Mouse (Mus musculus): ENCODE data around the gene Ppil6.

The Ppil6 gene

GRCm38 (mm10) chr10:41472962-41473481, 17.2 kb upstream of the Ppil6 start:
- ChIA-PET CTCF (no interaction called here), POLR2A (interaction anchor here in 3 of 4 experiments (0.6 to 15.8 kb wide), 20 partner anchors 8 to 237 kb away, joined by 3 to 159 read pairs (median 4); partner anchors contain the start of genes Zbtb24 (in 3 of the 3), Ppil6 (in 2 of the 3), Smpd2 (in 2 of the 3) and Cd164 (in 1 of the 3))

GRCm38 (mm10) chr10:41473782-41474468, 16.3 kb upstream of the Ppil6 start:
- POLR2A ChIA-PET = interaction anchor here in 3 of 4 experiments (0.6 to 15.8 kb wide), 18 partner anchors 8 to 236 kb away, joined by 3 to 159 read pairs (median 4); partner anchors contain the start of genes Zbtb24 (in 3 of the 3), Cd164 (in 2 of the 3), Ppil6 (in 1 of the 3) and Smpd2 (in 1 of the 3)
- CTCF ChIA-PET = interaction anchor here in 1 of 4 experiments (0.6 kb wide), 1 partner anchor 203 kb away, joined by 3 read pairs; no protein-coding TSS in a partner anchor

GRCm38 (mm10) chr10:41474981-41475391, 15.3 kb upstream of the Ppil6 start:
- POLR2A ChIA-PET = interaction anchor here in 3 of 4 experiments (0.7 to 15.8 kb wide), 11 partner anchors 8 to 291 kb away, joined by 3 to 159 read pairs (median 12); partner anchors contain the start of genes Zbtb24 (in 2 of the 3), Cd164 (in 1 of the 3), Ppil6 (in 1 of the 3) and Smpd2 (in 1 of the 3)
- CTCF ChIA-PET = interaction anchor here in 2 of 4 experiments (0.7 to 1.4 kb wide), 2 partner anchors 40 to 205 kb away, joined by 3 read pairs; no protein-coding TSS in a partner anchor

DNA sequence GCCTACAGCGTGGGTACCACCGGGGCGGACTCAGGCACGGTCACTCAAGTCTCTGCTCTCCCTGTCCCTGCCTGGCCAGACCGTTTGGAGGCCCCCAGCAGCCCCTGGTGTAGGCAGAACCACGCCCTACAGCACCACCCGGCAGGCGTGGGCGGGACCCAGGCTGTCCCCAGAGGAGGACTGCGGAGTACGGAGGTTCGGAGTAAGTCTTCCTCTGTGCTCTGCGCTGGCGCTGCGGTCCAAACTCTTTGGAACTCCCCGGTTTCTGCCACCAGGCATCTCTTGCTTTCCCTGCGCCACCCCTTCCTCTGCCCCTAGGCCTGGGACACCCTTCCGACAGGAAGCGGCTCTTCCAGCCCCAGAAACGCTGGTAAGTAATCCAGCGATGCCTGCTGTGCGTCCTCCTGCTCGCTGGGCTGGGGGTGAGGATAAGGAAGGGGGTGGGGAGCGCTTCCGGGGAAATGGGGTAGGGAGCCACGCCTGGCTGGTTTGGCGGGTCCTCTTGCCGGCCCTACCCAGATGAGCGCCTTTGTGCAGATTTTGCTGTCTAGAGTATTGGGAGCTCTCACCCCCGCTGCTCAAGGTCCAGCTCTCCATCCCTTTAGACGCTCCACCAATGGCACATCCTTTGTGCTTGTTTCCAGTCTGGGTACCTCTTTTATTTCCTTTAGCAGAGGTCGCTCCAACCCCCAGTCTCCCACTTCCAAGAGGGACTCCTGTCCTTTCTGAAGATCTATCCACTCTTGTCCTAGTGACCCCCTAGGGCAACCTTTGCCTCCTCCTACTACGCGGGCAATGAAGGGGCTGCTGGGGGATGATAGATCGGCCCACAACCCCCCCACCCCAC, 13.8 kb upstream of the Ppil6 start, which contains the start of gene Mical1:
Gene Mical1, plus strand, starts transcription at position 144 of the 847 bp plus-strand sequence.
- CTCF ChIA-PET = interaction anchor here in 2 of 4 experiments (0.6 to 1.7 kb wide), 4 partner anchors 9 to 172 kb away, joined by 3 to 8 read pairs (median 4); partner anchors contain the start of gene Ak9 (in 1 of the 2)
- POLR2A ChIA-PET = interaction anchor here in 3 of 4 experiments (0.5 to 15.8 kb wide), 24 partner anchors 9 to 1218 kb away, joined by 3 to 159 read pairs (median 10); partner anchors contain the start of genes Zbtb24 (in 3 of the 3), Cd164 (in 2 of the 3), Ppil6 (in 2 of the 3) and Smpd2 (in 2 of the 3)

- POLR2A ChIA-PET = interaction anchor here in 3 of 4 experiments (0.5 to 15.8 kb wide), 21 partner anchors 9 to 1218 kb away, joined by 4 to 159 read pairs (median 12); partner anchors contain the start of genes Cd164 (in 2 of the 3), Zbtb24 (in 2 of the 3), Ppil6 (in 1 of the 3) and Smpd2 (in 1 of the 3)
- CTCF ChIA-PET = interaction anchor here in 1 of 4 experiments (1.2 to 1.7 kb wide), 2 partner anchors 9 to 29 kb away, joined by 4 to 8 read pairs; no protein-coding TSS in a partner anchor
Observed at GRCm38 (mm10) chr10:41477018-41477277, 13.3 kb upstream of the Ppil6 start.

DNA sequence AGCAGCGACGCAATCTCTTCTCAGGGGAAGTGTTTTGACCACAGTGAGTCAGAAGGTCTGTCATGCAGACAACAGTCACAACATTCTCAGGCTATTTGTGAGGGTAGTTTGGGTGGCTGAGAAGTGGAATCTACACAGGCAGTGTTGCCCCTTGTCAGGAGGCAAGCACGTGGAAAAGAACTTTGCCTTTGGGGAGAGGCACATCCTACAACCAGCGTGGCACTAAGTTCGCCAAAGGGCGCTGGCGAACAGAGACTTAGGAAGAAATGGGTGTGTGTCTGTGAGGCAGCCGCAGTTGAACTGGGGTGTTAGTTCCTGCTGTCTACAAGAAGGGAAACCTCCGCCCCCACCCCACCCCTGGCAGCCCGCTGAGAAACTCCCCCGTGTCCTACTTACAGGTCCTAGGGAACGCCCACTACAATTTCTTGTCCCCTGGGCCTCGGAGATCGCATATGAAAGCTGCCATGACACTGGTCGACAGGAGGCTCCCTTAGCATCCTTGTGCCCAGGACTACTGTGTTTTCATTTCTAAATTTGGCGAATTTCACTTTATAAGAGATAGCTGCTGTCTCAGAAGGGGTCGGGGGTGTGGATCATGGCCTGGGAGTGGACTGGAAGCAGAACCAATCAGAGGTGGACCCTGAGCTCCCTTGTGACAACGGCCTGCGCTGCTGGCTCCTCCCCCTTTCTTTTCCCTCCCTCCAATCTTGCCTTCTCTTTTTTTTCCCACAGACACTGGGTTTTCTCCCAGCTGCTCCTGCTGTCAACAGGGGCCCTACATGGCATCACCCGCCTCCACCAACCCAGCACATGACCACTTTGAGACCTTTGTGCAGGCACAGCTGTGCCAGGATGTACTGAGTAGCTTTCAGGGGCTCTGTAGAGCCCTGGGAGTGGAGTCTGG, 12.7 kb upstream of the Ppil6 start:
- POLR2A ChIA-PET = interaction anchor here (0.5 to 15.8 kb wide), 37 partner anchors 8 to 1219 kb away, joined by 3 to 159 read pairs (median 5); partner anchors contain the start of genes Cd164 (in 3 of the 4), Ppil6 (in 2 of the 4), Smpd2 (in 2 of the 4) and Zbtb24 (in 2 of the 4)
- CTCF ChIA-PET = interaction anchor here in 2 of 4 experiments (0.5 to 2.4 kb wide), 8 partner anchors 10 to 1131 kb away, joined by 3 to 13 read pairs (median 4); partner anchors contain the start of genes Ppil6 (in 1 of the 2) and Smpd2 (in 1 of the 2)

- ChIA-PET POLR2A (interaction anchor here in 3 of 4 experiments (0.8 to 15.8 kb wide), 18 partner anchors 8 to 48 kb away, joined by 3 to 159 read pairs (median 11); partner anchors contain the start of genes Ppil6 (in 3 of the 3), Smpd2 (in 3 of the 3), Zbtb24 (in 3 of the 3) and Cd164 (in 2 of the 3)), CTCF (interaction anchor here in 1 of 4 experiments (0.6 kb wide), 1 partner anchor 87 kb away, joined by 5 read pairs; no protein-coding TSS in a partner anchor)
Observed at GRCm38 (mm10) chr10:41479961-41480360, 10.3 kb upstream of the Ppil6 start.

GRCm38 (mm10) chr10:41480938-41481880, 9.0 kb upstream of the Ppil6 start:
- ChIA-PET POLR2A (interaction anchor here (0.5 to 15.8 kb wide), 29 partner anchors 7 to 517 kb away, joined by 3 to 159 read pairs (median 5); partner anchors contain the start of genes Ppil6 (in 3 of the 4), Smpd2 (in 3 of the 4), Zbtb24 (in 3 of the 4) and Cd164 (in 2 of the 4)), CTCF (interaction anchor here in 2 of 4 experiments (0.5 to 1.3 kb wide), 7 partner anchors 21 to 510 kb away, joined by 3 to 5 read pairs (median 3); partner anchors contain the start of gene Zbtb24 (in 1 of the 2))

DNA sequence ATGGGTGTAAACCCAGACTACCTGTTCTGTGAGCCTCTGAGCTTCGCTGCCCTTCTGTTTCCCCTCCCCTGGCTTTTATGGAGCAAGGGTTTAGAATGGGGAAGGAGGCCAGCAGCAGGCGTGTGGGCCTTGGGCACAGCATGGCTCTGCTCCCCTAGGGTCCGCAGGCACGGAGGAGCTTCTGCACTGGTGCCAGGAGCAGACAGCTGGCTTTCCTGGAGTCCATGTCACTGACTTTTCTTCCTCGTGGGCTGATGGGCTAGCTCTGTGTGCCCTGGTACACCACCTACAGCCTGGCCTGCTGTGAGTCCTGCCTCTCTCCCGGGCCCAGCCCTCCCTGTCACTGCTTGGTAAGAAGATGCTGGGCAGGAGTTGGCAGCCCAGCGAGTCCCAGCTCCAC, 7.8 kb upstream of the Ppil6 start:
- POLR2A ChIA-PET = interaction anchor here in 2 of 4 experiments (0.6 to 15.8 kb wide), 13 partner anchors 9 to 53 kb away, joined by 3 to 159 read pairs (median 10); partner anchors contain the start of genes Zbtb24 (in 2 of the 2) and Cd164 (in 1 of the 2)
- CTCF ChIA-PET = interaction anchor here in 2 of 4 experiments (0.6 to 0.7 kb wide), 2 partner anchors 36 to 200 kb away, joined by 3 to 4 read pairs; no protein-coding TSS in a partner anchor

DNA sequence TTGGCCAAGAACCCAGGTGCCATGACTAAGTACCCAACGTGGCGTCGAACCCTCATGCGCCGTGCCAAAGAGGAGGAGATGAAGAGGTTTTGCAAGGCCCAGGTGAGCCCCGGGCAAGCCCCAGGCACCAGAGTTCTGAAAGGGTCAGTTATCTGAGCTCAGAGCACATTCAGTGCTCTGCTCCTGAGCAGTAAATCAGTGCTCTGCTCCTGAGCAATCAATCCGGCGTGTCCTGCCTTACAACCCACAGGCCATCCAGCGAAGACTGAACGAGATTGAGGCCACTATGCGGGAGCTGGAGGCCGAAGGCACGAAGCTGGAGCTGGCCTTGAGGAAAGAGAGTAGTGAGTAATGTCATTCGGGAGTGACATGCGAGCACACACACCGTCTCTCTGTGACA, 4.5 kb upstream of the Ppil6 start:
- ChIA-PET POLR2A (interaction anchor here in 3 of 4 experiments (0.8 to 6.5 kb wide), 9 partner anchors 8 to 197 kb away, joined by 3 to 45 read pairs (median 4); partner anchors contain the start of genes Cd164 (in 1 of the 3) and Mical1 (in 1 of the 3)), CTCF (interaction anchor here in 2 of 4 experiments (0.6 to 1.1 kb wide), 2 partner anchors 51 to 205 kb away, joined by 4 read pairs; no protein-coding TSS in a partner anchor)

- ChIA-PET CTCF (interaction anchor here in 2 of 4 experiments (0.6 to 1.1 kb wide), 3 partner anchors 19 to 204 kb away, joined by 3 to 4 read pairs (median 4); no protein-coding TSS in a partner anchor), POLR2A (interaction anchor here in 3 of 4 experiments (0.8 to 6.5 kb wide), 15 partner anchors 9 to 196 kb away, joined by 3 to 45 read pairs (median 4); partner anchors contain the start of genes Zbtb24 (in 2 of the 3), Cd164 (in 1 of the 3) and Mical1 (in 1 of the 3))
Observed at GRCm38 (mm10) chr10:41486506-41487170, 3.6 kb upstream of the Ppil6 start.

DNA sequence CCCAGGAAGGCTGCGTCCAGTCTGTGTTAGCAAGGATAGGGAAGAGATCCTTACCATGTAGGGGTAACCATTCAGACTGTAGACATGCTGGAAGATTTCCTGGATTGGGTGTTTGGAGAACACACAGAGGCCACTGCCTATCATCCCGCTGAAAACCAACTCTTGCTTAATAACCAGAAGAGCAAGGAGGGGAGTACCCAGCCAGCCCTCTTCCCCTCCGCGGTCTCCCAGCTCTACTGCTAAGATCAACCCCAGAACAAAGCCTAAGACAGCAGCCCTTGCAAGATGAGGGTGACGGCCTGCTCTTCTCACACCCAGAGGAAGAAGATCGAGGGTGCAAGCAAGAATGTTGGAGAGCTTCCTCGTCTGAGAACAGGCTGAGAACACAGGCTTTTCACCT, 1.4 kb upstream of the Ppil6 start:
- CTCF ChIA-PET = interaction anchor here in 1 of 4 experiments (1.9 kb wide), 1 partner anchor 11 kb away, joined by 8 read pairs; no protein-coding TSS in a partner anchor
- POLR2A ChIA-PET = interaction anchor here in 3 of 4 experiments (0.6 to 6.5 kb wide), 19 partner anchors 8 to 222 kb away, joined by 3 to 45 read pairs (median 5); partner anchors contain the start of genes Zbtb24 (in 3 of the 3) and Mical1 (in 1 of the 3)

DNA sequence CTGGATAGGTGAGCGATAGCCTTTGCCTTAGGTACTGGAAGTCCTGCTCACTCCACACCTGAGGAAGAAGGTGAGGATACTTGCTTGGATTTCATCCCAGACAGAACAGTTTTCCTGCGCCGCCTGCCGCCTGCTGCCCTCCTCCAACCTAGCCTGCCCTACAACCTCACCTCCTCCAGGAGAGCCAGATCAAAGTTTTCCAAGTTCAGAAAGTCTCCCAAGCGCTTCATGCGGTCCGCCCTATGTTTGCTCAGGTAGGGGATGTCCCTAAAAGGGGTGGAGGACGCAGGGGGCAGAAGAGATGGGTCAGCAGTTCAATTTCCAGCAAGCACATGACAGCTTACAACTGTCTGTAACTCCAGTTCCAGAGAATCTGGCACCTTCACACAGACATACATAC, 945 bp upstream of the Ppil6 start:
- CTCF ChIA-PET = interaction anchor here in 2 of 4 experiments (0.5 to 1.9 kb wide), 4 partner anchors 12 to 1089 kb away, joined by 3 to 8 read pairs (median 3); no protein-coding TSS in a partner anchor
- POLR2A ChIA-PET = interaction anchor here in 3 of 4 experiments (0.5 to 6.5 kb wide), 30 partner anchors 8 to 396 kb away, joined by 3 to 45 read pairs (median 4); partner anchors contain the start of genes Zbtb24 (in 3 of the 3), Mical1 (in 2 of the 3), Ak9 (in 1 of the 3) and Cd164 (in 1 of the 3)

DNA sequence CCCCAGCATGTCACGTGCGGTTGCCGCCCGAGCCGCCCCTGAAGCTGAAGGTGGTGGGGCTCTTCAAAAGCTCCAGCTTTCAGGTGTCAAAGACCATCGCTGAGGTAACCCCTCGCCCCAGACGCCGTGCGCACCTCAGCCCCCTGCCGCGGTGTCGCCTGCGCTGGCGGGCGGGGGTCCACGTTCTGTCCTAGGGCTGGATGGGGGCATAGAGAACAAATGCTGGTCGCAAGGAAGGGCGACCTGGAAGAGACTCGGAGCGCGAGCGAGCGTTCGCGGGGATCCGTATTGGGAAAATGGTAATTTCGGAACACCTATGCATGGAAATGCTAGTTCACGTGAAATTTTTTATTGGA, 257 bp downstream of the Ppil6 start:
- ChIA-PET POLR2A (interaction anchor here in 3 of 4 experiments (0.6 to 6.5 kb wide), 32 partner anchors 9 to 187 kb away, joined by 3 to 45 read pairs (median 4); partner anchors contain the start of genes Zbtb24 (in 3 of the 3), Mical1 (in 2 of the 3), Ak9 (in 1 of the 3) and Cd164 (in 1 of the 3)), CTCF (interaction anchor here in 1 of 4 experiments (1.1 to 1.9 kb wide), 2 partner anchors 13 to 56 kb away, joined by 3 to 8 read pairs; no protein-coding TSS in a partner anchor)
